Mouse (Mus musculus) neural tube, embryonic 14.5 days (tissue): ENCODE data around the gene Ssh2. TPM values are rescaled to one million over a fixed set of nuclear protein-coding genes. Genes with fewer than 3 reads are reported as not detected.
"Not testable (repeated sequence)": the region's sequence is repeated elsewhere in the genome, so short reads cannot be mapped to it uniquely, and the experiment has no call there.

Source experiments
- ATAC-seq: fragments of 200-750 bp; cut with Nextera tagmentation; 2 replicates; pipeline ENCODE4 v1.8.0; 2017; ENCODE audit warnings: low read depth, mild to moderate bottlenecking, moderate TSS enrichment, moderate library complexity
- H3K27ac ChIP-seq: fragments of 300-500 bp; sonication (generic); 2 replicates; pipeline ENCODE4 v1.5.1; 2014; ENCODE audit warnings: low read depth, mild to moderate bottlenecking, control low read depth, low read length, moderate library complexity, mixed read lengths
- H3K27me3 ChIP-seq: fragments of 300-500 bp; sonication (generic); 2 replicates; pipeline ENCODE4 v1.6.1; 2014; ENCODE audit warnings: low read length; ENCODE audit not compliant: control insufficient read depth, insufficient read depth
- H3K36me3 ChIP-seq: fragments of 300-500 bp; sonication (generic); 2 replicates; pipeline ENCODE4 v1.6.1; 2014; ENCODE audit warnings: low read length, mixed read lengths; ENCODE audit not compliant: control insufficient read depth, insufficient read depth
- H3K4me1 ChIP-seq: fragments of 300-500 bp; sonication (generic); 2 replicates; pipeline ENCODE4 v1.6.1; 2014; ENCODE audit warnings: low read length; ENCODE audit not compliant: control insufficient read depth, insufficient read depth
- H3K4me2 ChIP-seq: fragments of 300-500 bp; sonication (generic); 2 replicates; pipeline ENCODE4 v1.6.1; 2014; ENCODE audit warnings: mild to moderate bottlenecking, low read depth, low read length, control low read depth
- H3K4me3 ChIP-seq: fragments of 300-500 bp; sonication (generic); 2 replicates; pipeline ENCODE4 v1.5.1; 2014; ENCODE audit warnings: low read depth, low read length, control low read depth, mixed read lengths
- H3K9ac ChIP-seq: fragments of 300-500 bp; sonication (generic); replicated peaks from 2 replicates; pipeline ENCODE4 v1.6.1; 2014; ENCODE audit warnings: low read depth, mild to moderate bottlenecking, control low read depth, low read length, mixed read lengths
- H3K9me3 ChIP-seq: fragments of 300-500 bp; sonication (generic); 2 replicates; pipeline ENCODE4 v1.6.1; 2016; ENCODE audit warnings: low read length; ENCODE audit not compliant: control insufficient read depth
- WGBS: fragments of 180-500 bp; shearing (Covaris S2); extraction: QIAGEN DNeasy Blood & Tissue Kit; methylation state at CpG from one replicate; pipeline ENCODE4 v1.1.7; 2014; 5-methylcytosine and 5-hydroxymethylcytosine counted together
- polyA plus RNA-seq: library from polyadenylated mRNA; unstranded; fragments of >200 nt; fragmentation: Nextera tagmentation; extraction: Ambion mirVana; gene quantifications from 2 replicates; pipeline ENCODE4 v1.2.1, GENCODE M21; 2014

Ssh2 gene
- polyA plus RNA-seq, 1 experiment from 2014 or later: 21.9 TPM

- H3K27ac ChIP-seq: no peak overlapping the region
- H3K4me3 ChIP-seq: no peak overlapping the region
- 85% methylated on average over 3 of the region's 3 CpGs for WGBS
These were observed 155.0 kb downstream of the Ssh2 start for GRCm38 (mm10) chr11:77371088-77371487.

DNA sequence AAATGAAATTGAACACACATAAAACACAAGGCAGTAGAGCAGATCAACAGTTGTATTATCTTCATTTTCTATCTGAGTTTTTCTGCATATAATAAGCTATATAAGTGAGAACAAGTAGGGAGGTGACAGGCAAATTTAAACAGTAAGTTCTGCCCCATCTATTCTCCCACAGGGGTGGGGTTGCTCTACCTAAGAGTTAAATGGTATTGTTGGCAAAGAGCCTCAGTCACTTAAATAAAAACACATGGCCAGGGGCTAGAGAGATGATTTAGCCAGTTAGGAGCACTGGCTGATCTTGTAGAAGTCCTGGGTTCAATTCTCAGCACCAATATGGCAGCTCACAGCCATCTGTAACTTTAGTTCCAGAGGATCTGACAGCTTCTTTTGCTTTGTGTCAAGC is 155.6 kb downstream of the Ssh2 start:
- Histone ChIP-seq H3K4me1 (no peaks in the 10 kb centered on the region), H3K27ac (no peak overlapping the region), H3K9me3 (no peaks in the 10 kb centered on the region), H3K36me3 (no peaks in the 10 kb centered on the region), H3K4me3 (no peak overlapping the region), H3K9ac (no peak overlapping the region), H3K27me3 (no peaks in the 10 kb centered on the region), H3K4me2 (no peak overlapping the region)
- ATAC-seq: no peak

More at GRCm38 (mm10) chr11:77371088-77371487, 155.0 kb downstream of the Ssh2 start:
- no peaks in the 10 kb centered on the region for H3K4me1 ChIP-seq
- H3K36me3 ChIP-seq: no peaks in the 10 kb centered on the region
- H3K4me2 ChIP-seq: no peak overlapping the region
- no peaks in the 10 kb centered on the region for H3K27me3 ChIP-seq
- H3K9me3 ChIP-seq: no peaks in the 10 kb centered on the region
- no peak for ATAC-seq
- H3K9ac ChIP-seq: no peak overlapping the region

GRCm38 (mm10) chr11:77372196-77372904 is 156.3 kb downstream of the Ssh2 start:
- Histone ChIP-seq H3K27ac (no peak overlapping the region), H3K4me1 (no peaks in the 10 kb centered on the region), H3K4me3 (no peak overlapping the region), H3K27me3 (no peaks in the 10 kb centered on the region), H3K9me3 (no peaks in the 10 kb centered on the region), H3K4me2 (no peak overlapping the region), H3K36me3 (no peaks in the 10 kb centered on the region), H3K9ac (no peak overlapping the region)
- ATAC-seq: no peak
- WGBS: 66% methylated on average over 8 of the region's 8 CpGs

DNA sequence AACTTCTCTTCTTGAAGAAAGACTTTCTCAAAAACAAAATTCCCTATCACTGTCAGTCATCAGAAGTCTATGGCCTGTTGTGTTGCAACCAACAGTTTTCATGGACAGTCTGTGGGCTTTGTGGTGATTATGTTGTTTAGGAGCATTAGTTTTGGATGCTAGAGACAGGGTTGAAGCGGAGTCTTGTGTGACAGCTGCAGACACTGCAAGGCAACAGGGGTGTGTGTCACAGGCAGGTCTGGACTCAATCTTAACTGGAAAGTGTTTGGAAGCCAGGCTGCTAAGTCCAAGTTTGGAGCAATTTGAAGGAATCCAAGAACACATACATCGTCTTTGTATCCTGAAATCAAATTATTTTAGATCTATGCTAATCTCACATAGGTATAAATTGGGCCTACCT is 162.5 kb downstream of the Ssh2 start:
- Histone ChIP-seq H3K4me1 (no peaks in the 10 kb centered on the region), H3K36me3 (no peaks in the 10 kb centered on the region), H3K9ac (no peak overlapping the region), H3K4me3 (no peak overlapping the region), H3K4me2 (no peak overlapping the region), H3K27me3 (no peaks in the 10 kb centered on the region), H3K27ac (no peak overlapping the region), H3K9me3 (no peaks in the 10 kb centered on the region)
- WGBS: 97% methylated on average over 2 of the region's 2 CpGs
- no peak for ATAC-seq

GRCm38 (mm10) chr11:77381174-77381573 is 165.1 kb downstream of the Ssh2 start:
- no peaks in the 10 kb centered on the region for H3K36me3 ChIP-seq
- 87% methylated on average over 3 of the region's 3 CpGs for WGBS
- no peaks in the 10 kb centered on the region for H3K4me1 ChIP-seq
- no peaks in the 10 kb centered on the region for H3K9me3 ChIP-seq
- no peaks in the 10 kb centered on the region for H3K27me3 ChIP-seq
- ATAC-seq: no peak
- H3K27ac ChIP-seq: no peak overlapping the region
- H3K9ac ChIP-seq: no peak overlapping the region
- H3K4me2 ChIP-seq: no peak overlapping the region
- H3K4me3 ChIP-seq: no peak overlapping the region

GRCm38 (mm10) chr11:77384151-77384550 is 168.1 kb downstream of the Ssh2 start:
- H3K9me3 ChIP-seq: no peaks in the 10 kb centered on the region
- H3K4me3 ChIP-seq: no peak overlapping the region
- H3K27me3 ChIP-seq: no peaks in the 10 kb centered on the region
- H3K36me3 ChIP-seq: no peaks in the 10 kb centered on the region
- no peak overlapping the region for H3K4me2 ChIP-seq
- no peak overlapping the region for H3K27ac ChIP-seq
- 88% methylated on average over 3 of the region's 3 CpGs for WGBS
- H3K9ac ChIP-seq: no peak overlapping the region
- no peaks in the 10 kb centered on the region for H3K4me1 ChIP-seq
- no peak for ATAC-seq

DNA sequence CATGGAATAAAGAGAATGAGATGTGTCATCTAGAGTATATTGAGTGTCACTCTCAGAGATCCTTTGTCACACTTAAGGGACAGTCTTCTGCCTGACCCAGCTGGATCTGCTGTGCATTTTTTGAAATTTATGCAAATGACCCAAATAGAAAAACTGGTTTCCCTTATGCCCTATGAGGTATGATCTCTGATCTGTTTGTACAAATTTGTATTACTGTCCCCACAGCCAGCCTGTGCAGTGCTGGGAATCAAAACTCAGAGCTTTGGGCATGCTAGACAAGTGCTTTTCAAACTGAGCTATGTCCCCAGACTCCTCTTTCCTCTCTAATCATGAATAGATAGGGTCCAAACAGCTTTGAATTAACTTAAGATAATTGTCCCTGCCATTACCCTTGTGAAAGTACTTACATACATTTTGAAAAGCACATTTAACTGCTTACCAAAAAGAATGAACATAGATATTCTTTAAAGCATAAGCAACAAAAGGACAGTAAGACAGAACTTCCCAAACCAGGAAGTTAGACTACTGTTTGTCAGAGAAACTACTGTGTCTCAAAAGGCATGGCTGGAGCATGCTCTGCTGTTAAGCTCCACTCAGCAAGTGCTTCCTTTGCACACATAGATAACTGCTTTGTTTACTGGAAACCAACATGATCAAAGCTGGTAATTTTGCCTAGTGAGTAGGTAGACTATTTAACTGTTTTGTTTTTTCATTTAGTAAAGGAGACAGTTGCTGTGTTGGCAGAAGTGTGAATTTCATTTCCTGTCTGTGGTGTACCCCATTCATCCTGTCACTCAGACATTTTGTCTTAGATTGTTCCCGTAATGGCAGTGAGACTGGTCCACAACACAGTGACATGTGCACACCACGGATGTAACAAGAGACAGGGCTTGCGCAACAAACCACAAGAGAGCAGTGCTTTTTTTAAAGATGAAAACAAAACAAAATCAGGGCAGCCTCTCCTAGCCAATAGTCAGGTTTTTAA is 169.9 kb downstream of the Ssh2 start:
- no peak for ATAC-seq
- WGBS: 63% methylated on average over 3 of the region's 3 CpGs
- H3K9me3 ChIP-seq: no peaks in the 10 kb centered on the region

DNA sequence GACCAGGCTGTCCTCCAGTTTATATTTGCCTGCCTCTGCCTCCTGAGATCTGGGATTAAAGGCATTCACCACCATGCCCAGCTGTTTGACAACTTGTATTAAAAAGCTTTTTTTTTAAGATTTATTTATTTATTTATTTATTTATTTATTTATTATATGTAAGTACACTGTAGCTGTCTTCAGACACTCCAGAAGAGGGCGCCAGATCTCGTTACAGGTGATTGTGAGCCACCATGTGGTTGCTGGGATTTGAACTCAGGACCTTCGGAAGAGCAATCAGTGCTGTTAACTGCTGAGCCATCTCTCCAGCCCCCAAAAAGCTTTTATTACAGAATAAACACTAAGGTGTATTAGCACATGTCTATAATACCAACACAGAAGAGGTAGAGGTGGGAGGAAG is 172.1 kb downstream of the Ssh2 start:
- not testable (repeated sequence) for H3K4me2 ChIP-seq, H3K27me3 ChIP-seq, H3K36me3 ChIP-seq, H3K9ac ChIP-seq, H3K4me3 ChIP-seq, H3K9me3 ChIP-seq, H3K4me1 ChIP-seq, H3K27ac ChIP-seq, ATAC-seq
- 86% methylated on average over 3 of the region's 3 CpGs for WGBS

More for the DNA sequence above, 169.9 kb downstream of the Ssh2 start:
- Histone ChIP-seq H3K9ac (no peak overlapping the region), H3K4me3 (no peak overlapping the region), H3K27ac (no peak overlapping the region), H3K36me3 (no peaks in the 10 kb centered on the region), H3K27me3 (no peaks in the 10 kb centered on the region), H3K4me2 (no peak overlapping the region), H3K4me1 (no peaks in the 10 kb centered on the region)

DNA sequence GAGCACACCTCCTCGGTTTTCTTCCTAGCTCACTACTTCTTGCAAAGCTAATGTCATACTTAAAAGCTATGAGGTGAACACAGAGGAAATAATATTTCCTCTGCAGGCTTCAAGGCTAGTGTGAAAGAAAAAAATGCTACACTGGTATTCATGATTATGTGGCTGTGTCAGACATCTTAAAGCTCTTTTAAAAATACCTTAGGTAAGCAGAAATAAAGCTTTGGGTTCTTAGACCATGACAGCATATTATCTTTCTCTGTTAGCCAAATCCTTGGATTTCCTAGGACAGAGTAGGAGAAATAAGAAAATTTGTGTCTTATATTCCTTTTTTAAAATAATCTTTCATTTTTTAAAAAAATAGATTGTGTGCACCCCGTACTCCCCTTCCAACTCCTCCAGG is 179.5 kb downstream of the Ssh2 start:
- WGBS: 96% methylated on average over 2 of the region's 2 CpGs
- H3K36me3 ChIP-seq: no peaks in the 10 kb centered on the region

More for the DNA sequence above, 179.5 kb downstream of the Ssh2 start:
- Histone ChIP-seq H3K4me1 (no peaks in the 10 kb centered on the region), H3K9me3 (no peaks in the 10 kb centered on the region), H3K27me3 (no peaks in the 10 kb centered on the region), H3K4me2 (no peak overlapping the region), H3K27ac (no peak overlapping the region), H3K9ac (no peak overlapping the region), H3K4me3 (no peak overlapping the region)
- no peak for ATAC-seq
